Mouse (Mus musculus): ENCODE measurements at regions not wholly inside any gene's neighbourhood (a gene's known extent, or its start where the extent isn't known, plus 50 kb on each side); places are given as distances from the start of the nearest gene placed in this dataset.

DNA sequence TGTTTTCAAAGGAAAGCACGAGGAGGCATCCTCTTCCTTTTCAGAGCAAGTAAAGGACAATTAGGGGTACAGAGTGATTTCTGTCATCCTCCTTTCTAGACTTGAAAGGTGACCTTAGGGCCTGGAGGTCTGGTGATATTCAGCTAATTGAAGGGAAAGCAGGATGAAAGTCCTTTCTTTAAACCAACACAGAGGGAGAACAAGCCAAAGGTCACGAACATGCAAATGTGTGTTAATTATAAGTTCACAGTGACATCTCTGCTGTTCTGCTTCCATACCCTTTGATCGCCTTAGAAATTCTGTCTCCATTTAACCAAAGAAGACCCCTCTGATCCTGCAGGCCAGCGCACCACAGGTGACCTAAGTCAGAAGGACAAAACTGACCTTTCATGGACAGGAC, 2126.3 kb upstream of the Lrrc6 start:
- no peak for DNase-seq

DNA sequence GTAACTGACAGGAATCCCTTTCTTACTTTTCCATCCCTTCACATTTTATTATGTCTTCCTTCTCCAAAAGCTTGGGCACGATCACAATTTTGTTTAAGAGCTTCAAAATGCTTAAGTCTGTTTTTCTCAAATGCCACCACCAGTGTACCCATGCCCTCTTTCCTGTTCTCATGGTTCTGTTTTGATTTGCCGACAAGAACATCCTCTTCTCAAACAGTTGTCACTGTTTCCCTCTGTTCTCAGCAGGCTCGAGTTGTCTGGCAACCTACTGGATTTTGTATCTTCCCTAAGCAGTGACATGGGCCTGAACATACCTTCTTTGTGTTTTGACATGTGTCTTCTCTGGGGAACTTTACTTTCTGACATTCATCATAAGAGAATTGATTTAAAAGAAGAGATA, 2124.1 kb upstream of the Lrrc6 start:
- DNase-seq, result no peak

DNA sequence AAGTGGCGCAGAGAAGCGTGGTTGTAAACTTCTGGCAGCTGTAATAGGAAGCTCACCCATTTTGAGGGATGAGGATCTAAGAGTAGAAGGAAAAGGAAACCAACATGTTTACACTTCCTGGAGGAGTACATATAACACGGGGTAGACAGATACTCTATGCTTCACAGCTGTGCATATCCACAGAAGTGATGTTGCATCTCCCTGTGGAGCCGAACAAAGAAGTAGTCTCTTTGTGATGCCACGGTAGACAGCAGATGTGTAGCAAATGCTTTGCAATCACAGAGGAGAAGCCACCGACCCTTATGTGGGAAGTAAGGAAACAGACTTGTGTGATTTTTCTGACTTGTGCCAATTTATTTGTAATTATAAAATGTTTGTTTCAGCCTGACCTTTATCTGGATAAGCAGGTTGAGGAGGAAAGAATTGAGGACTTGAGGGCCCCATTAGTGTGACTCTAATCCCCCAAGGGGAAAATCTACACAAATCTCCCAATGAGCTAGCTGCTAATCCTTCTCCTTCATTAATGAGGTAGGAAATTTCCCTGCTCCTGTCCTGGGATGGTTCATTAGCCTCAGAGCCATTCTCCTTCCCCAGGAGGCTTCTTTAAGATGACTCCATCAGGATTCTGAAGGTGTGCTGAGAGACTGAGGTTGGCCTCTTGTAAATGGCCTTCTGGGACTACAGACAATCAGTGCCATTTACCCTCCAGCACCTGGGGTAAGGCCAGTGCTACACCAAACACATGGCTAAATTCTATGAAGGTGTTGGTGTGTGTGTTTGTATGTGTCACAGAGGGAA, 2119.9 kb upstream of the Lrrc6 start:
- no peak for DNase-seq

DNA sequence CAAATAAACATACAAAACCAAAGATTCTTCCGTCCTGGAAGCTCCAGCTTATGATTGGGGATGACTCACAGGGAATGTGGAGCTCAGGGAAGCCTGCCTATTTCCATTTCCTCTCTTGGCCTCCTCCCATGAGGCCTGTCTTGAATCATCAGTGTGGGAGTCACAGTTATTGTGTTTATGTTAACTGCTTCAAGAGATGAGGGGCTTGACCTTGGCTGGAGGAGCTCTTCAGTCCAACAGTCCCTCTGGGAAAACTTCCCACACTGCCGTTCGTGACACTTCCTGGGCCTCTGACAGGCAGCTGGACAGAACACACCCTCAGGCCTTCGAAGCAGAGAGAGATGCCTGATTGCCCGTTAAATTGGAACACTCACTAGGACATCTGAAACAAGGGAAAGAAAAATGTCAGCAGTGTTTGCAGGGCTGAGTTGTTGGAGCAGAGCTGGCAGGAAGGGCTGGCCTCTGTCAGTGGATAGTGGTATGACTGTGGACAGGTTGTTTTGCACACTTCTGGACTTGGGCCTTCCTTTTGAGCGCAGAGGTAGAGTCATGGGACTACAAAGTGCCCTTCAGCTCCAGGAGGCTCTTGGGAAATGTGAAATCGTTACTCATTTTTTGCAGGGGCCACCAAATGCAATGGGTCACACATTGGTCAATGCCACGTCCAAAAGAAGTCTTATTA, 2105.5 kb upstream of the Lrrc6 start:
- DNase-seq, result no peak

DNA sequence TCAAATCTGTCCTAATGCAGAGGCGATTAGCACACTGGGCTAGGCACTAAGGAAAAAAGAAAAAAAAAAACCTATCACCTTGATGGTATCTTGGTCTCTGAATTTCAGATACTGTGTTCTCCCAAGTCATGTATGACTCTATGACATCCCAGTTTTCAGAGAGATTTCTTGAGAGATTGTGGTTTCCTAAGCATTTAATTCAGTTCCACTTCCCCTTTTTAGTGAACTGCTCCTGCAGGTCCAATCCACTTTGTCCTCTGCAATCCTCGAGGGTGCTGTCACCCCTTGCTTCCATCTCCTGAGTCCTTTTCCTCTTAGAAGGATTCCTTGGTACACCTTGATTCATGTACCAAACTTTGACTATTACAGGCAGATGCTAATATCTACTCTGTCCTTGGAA, 2104.8 kb upstream of the Lrrc6 start:
- no peak for DNase-seq

DNA sequence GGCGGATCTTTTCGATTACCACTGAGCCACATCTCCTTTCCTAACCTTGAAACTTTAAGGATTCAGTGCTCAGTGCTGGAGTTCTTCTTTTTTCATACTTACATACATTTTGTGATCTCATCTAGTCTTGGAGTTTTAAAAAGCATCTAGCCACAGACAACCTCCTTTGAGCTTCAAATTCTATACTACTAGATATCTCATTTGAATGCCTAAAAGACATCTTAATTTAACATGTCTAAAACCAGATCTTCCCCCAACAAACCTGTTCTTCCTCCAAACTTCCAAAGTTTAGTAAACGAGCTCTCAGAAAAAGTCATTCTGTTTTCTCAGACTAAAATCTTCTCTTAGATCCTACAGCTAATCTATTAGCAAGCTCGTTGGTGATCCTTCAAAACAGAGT, 2081.5 kb upstream of the Lrrc6 start:
- DNase-seq, result no peak

DNA sequence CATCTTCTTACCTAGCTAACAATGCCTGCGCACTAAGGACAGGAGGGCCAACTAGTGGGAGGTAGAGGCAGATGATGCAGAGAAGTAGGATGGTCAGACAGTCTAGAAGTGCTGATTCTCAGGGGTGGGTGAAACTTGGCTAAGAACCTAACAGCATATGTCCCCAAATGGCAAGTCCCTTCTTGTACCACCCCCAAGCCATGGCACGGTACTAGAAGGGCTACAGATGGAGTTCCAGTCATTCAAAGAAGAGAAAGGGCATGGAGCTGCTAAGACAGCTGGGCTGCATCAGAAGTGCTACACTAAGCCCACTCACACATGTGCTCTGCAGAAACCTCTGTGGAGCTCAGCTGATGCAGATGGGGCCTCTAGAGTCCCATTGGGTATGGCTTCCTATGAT, 2078.8 kb upstream of the Lrrc6 start:
- no peak for DNase-seq

DNA sequence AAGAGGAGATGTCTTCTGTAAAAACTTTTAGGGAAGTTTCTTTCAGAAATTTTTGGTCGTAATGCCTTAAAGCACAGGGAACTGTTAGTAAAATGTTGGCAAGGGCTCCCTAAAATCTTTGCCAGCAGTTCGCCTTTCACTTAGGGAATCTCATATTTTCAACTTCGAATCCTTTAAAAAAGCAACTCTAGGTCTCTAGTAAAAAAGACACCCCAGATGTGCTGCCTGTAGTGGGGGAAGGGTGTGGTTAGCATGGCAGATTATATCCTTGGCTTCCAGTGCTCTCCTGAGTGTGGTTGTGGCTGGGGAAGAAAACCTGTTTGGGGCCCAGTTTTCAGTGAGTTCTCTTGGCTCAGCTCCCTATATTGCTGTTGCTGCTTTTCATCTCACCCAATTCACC, 2059.9 kb upstream of the Lrrc6 start:
- peak; percentile 17 for DNase-seq

DNA sequence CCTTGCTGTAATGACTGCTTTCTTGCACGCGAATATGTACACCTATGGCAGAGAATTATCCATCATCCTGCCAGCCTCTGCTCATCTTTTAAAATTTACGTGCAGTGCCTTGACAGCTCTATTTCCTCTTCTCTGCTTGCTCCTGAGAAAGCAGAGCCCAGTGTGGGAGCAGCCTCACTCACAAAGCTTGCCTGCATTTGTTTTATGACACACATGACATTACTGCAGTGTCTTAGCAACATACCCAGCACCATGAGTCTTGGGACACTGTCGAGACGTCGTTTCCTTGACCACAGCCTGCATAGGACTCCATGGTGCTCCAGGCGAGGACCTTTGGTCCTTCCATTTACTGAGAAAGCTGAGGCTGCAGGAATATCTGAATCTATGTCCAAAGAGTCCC, 2055.4 kb upstream of the Lrrc6 start:
- no peak for DNase-seq

DNA sequence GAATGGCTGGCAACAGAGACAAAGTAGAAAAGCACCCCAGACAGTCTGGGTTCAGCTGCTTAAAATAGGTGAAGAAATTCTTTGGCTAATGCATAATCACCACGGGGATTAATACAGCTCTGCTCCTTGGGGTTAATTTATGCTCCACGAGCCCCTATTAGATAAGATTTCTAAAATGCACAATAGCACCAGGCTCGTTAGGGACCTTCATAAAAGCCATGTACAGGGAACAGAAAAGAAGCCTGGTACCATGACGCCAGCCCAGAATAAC, 2035.3 kb upstream of the Lrrc6 start:
- DNase-seq, result no peak

DNA sequence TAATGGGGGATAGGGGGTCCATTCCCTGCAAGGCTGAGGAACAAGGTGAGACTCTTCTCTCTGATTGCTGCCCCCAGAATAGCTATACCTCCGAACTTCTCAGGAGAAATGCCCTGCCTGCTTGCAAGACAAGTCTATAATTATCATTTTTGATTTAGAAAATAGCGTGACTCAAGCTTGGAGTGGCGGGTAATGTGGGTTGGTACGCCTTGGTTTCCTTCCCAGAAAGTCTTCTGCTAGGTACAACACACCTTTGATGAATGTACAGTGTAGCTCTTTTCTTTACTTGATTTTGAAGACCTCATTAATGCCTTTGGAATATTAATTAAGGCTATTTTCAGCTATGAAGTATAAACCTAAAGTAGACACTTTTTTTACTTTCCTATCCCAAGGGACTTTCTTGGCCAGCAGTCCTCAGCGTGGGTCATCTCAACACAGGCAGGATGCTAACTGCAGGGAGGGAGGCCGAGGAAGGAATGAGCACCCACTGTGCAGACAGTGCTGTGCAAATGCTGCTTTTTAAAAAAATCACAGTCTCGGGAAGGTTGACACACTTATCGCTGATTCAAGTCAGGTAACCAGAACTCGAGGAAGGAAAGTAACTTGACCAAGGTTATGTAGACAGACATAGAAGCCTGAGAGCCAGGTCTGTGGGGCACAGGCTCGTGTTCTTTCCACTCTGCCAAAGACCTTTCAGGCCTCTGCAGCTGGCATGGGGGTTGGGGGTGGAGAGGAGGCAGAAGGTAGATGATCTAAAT, 2034.8 kb upstream of the Lrrc6 start:
- DNase-seq, result no peak

DNA sequence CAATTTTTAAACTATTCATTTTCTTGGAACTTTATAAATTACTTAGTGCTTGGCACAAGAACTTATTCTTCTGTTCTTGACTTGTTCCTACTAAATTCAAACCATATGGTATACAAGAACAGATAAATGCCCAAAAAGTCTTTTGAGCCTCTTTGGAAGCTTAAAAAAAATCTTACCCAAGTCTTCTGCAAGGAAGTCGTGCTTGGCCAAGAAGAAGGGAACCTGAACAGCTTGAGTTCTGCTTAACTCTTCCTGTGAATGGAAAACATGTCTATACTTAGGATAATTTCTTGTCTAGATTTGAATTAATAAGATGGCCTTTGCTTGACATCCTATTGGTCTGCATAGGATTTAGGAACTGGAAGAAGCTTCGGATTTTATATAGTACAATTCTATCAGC, 2020.0 kb upstream of the Lrrc6 start:
- no peak for DNase-seq

DNA sequence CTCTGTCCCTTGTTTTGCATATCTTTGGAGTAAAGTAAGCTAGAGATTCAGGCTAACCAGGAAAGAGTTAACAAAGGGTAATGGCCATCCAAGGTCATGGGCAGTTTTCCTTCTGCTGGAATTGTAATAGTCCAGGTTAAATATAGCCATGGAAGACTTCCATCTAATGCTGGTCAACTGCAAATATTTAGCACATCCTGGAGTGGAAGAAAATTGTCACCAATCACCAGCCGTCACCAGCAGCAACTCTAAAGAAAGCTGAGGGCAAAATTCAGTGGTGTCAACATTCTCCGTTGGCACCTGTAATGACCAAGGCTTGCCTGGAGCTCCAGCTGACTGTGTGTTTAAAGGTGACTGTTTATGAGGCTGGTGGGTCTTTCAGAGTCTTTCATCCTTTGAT, 2011.7 kb upstream of the Lrrc6 start:
- no peak for DNase-seq

DNA sequence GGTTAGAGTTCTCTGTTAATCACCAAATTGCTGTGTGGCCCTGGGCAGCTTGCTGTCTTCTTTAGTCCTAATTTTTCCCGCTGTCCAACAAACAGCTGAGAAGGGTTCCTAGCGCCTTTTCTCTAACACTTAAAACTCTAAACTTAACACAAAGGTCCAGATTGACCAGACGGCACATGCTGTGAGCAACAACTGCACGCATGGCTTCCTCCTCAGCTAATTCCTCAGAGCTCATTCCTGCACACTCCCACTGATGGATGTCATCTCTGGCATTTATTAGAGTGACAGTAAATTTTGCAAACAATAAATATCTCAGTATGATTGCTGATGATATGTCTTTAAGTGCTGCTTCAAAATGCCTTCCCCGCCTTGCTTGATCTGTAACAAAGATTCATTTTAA, 2007.5 kb upstream of the Lrrc6 start:
- no peak for DNase-seq

DNA sequence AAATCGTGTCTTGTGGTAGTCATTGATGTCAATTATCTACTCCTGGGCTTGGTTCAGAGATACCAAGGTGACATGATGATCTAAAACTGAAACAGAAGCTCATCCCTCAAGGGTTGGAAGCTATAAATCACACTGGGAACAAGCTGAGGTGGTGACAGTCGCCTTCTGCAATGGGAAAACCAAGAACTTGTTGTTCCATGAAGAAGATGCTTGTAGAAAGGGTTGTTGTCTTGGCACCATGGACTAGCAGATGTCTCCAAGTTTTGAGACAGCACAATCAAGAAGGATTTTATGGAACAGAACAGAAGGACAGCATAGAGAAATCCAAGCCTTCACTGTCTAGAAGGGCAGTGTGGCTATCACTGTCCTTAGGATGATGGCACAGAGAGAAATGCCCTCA, 2005.4 kb upstream of the Lrrc6 start:
- DNase-seq, result no peak

DNA sequence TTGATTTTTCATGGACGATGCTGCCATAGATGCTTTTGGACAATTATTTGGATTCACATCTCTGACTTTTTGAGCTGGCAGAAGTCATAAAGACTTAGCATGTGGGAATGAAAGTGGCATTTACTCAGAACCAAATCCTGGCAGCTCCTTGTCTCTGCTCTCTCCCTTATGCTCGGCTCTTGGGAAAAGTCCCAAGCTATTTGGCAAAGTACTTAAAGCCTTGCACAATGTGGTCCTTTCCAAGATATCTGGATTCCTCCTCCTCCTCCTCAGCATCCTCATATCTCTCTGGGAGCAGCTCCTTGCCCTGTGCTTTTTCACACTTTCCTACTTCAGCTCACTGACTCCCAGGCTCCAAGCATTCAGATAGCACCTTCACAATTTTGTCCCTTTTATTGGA, 1995.7 kb upstream of the Lrrc6 start:
- DNase-seq, result no peak

DNA sequence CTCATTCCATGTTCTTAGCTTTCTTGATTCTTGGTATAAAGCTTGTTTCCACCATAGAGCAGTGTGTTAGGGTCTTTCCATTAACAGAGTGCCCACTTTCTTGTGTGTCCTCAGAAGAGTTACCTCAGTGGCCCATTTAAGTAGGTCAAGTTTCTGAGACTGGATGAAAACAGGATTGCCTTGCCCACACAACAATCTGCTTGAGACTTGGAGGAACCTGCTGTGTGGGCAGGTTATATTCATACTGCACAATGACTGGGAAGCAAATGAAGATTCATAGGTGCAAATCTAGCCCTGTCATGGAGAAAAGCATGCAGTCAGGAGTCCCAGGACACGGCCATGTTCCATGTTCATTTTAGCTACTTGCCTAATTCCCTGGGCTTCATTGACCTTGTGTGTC, 1984.1 kb upstream of the Lrrc6 start:
- no peak for DNase-seq

DNA sequence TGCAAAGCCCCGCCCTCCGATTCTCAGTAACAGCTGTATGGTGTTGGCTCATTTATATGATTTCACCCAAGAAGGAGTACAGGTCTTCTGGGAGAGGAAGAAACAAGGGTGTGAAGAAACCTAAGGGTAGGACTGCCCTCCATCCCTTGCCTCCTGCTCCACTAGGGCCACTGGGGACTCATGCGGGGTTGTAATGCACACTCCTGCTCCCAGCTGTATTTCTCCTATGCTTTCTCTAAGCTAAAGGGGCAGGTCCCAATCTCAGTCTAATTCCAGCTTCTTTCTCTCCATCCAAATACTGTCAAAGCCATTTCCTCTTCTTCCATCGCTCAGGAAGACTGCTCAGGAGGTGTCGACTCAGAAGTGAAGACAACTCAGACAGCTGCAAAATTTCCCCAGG, 1977.0 kb upstream of the Lrrc6 start:
- DNase-seq, result no peak

DNA sequence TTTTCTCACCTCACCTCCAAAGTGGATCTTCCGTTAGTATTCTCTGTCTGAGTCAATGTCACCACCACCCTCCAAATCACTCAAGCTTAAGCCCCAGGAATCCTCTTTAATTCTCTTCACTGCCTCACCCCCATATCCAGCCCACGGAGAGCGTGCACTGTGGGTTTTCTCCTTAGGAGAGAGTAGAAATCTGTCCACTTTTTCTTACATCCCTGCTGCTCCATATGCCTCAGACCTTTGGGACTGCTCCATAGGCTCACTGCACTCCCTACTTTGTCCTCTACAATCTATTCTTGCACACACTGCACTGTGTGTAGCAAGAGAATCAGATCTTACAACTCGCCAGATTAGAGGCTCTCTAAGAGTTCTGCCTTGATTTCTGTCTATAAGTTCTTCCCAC, 1971.2 kb upstream of the Lrrc6 start:
- DNase-seq, result no peak

DNA sequence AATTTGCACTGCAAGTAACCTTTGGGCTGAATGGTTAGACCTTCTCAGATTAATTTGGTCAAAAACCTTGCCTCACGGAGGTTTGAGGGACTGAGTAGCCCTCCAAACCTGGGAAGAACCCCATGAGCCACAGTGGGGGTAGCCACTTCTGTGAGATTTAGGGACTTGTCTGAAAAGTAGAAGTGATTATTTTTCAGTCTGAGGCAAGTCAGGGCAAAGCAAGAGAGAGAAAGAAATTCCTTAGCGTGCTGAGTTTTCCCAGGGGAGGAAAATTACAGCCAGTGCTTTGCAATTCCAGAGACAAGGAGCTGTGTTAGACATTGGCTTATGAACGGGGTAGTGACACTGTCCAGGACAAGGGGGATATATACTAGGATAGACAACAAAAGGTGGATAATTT, 1962.1 kb upstream of the Lrrc6 start:
- DNase-seq, result no peak

DNA sequence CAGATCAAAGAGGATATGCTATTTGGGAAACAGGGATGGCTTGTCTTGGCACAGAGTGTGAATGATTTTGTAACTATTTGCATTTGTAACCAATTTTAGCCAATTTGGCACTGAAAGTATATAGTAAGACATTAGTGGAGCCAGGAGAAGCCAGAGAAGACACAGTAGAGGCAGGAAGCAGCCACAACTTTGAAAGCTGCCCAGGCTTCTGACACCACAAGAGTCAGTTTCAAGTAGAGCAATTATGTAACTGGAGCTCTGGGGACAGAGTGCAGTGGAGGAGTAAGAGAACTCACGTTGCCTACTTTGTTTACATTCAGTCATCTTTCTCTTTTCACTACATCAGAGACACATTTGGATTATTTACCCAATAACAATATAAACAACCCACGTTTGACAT, 1956.5 kb upstream of the Lrrc6 start:
- no peak for DNase-seq

DNA sequence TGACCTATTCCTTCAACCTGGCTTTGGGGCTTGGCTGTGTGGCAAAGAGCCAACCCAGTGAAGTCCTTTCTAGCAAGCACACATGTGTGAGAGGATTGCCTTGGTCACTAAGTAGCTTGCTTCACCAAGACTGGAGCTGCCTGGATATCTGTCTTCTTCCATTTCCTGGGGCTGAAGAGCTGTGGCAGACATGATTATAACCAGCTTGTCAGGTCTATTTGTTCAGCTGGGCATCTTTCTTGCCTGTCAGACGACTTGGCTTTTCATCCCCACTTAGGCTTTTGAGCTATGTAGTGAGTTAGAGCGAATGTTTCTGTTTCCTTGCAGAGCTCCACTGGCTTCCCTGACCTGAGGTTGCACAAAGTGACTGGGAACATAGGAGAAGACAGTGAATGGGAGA, 1951.3 kb upstream of the Lrrc6 start:
- no peak for DNase-seq

DNA sequence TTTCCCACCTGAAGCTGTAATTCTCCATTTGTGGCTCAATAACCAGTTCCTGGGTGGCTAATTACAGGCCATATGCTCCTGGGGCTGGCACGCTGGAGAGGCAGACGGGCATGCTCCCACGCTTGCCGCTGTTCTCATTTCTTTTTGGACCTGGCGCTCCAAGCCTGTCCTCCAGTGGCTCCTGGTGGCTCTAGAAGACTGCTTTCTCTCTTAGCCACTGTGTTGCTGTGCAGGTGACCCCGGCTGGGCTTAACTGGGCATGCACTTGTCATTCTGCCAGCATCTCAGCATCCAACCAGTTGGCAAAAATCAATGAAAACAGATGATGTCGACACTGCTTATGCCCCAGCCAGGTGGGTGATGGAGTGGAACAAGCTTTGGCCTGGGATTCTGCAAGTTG, 1944.6 kb upstream of the Lrrc6 start:
- DNase-seq, result peak; percentile 6

DNA sequence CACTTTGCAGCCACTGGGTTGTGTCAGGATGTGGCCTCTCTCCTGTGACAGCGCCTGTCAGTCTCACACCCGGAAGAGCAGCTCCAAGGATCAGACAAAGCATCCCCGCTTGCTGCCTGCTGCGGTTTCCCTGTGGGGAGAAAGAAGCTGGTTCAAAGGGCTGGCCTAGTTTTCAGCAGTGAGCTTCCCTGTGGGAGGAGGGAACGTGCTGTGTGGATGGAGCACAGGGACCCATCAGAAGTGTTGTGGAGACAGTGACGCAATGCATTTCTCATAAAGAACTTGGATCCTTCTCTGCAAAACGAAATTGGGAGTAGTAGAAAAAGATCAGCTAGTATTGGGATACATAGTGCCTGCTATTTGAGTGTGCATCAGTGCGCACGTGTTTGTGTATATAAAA, 1939.9 kb upstream of the Lrrc6 start:
- no peak for DNase-seq

DNA sequence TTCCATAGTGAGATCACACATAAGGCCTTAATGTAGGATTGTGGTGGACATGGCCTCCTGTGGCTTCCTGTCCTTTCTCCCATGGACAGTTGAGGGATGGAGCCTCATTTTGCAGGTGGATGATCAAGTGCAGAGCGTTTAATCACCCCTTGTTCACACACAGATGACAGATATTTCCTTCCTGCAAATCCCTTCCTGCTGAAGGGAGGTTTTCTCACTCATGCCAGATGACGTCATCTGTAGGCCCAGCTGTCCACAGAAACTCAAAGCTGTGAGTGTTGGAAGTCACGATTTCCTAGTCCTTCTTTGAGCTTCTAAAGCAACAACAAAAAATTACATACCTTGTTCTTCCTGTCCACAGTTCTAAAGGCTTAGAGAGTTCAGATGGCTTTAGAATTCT, 1935.3 kb upstream of the Lrrc6 start:
- no peak for DNase-seq

Measured in right cerebral cortex, postnatal 4 days (tissue).